Mouse (Mus musculus) layer of hippocampus, postnatal 14 days (tissue): Measurements from ENCODE around the gene Mdm4. TPM values are rescaled to one million over a fixed set of nuclear protein-coding genes. Genes with fewer than 3 reads are reported as not detected.

Experiments
- DNase-seq, 2 experiments: peaks; one replicate each; pipeline ENCODE4 v3.0.0; 2021 to 2022; ENCODE audit warnings: low spot score in 2 of 2, mixed read lengths in 1 of 2
- long read RNA-seq, 2 experiments: library from polyadenylated mRNA; stranded (forward); transcript quantifications; one replicate each; pipeline ENCODE4 v2.0.0; 2021
- total RNA-seq, 2 experiments: library from RNA; stranded (reverse); gene quantifications; 2 replicates each; pipeline ENCODE4 v1.2.3; 2021

Gene Mdm4
- 10 to 100 TPM; 91.6 to 94.7 TPM for total RNA-seq
- long read RNA-seq, experiment 1, partial matches to known transcripts = 1 of 10 reads
- long read RNA-seq, experiment 1, other reads (novel, unspliced or antisense) = 7 of 10 reads
- long read RNA-seq, experiment 2, full-length matches to known transcripts = 3 of 10 reads
- long read RNA-seq, experiment 2, partial matches to known transcripts = 2 of 10 reads
- long read RNA-seq, experiment 2, other reads (novel, unspliced or antisense) = 5 of 10 reads

DNA sequence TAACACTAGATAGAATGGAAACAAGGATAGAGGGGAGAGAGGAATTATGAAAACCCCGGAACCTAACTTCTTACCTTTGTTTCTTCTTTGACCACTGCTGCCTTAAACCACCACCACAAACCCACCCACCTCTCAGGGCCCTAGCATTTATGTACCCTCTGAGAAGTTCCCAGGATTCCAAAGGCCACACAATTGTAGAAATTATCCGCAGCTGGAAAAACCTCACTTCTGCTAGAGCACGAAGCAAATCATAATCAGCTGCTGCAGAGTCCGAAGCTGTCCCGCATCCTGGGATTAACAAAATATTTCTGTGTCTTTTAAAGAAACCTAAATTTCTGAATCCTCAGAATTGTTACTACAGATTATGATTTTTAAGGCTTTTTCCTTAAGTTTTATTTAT is at the start of gene Mdm4:
Gene Mdm4, minus strand, starts transcription at position 101 of the 400 bp plus-strand sequence.
- no peak for DNase-seq

DNA sequence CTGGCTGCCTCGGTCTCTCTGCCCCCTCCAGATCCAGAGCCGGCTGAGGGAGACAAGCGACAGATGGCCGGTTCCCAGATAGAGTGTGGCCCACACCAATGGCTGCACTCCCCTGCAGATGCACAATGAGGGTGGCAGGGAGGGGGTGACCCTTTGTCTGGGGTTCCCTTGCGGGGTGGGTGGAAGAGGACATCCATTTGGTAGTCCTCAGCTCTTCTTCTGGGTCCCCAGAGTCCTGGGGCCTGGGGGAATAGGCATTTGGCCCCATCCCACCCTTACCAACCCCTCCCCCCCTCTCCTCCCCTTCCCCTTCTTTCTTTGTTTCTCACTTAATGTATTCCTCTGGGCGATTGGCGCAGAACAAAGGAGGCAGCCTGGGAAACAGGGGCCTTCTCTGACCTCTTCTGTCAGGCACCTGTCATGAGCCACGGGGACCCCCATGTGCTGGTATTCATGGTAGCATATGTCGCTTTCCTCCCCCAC is 49.8 kb upstream of the Mdm4 start:
- DNase-seq = no peak

DNA sequence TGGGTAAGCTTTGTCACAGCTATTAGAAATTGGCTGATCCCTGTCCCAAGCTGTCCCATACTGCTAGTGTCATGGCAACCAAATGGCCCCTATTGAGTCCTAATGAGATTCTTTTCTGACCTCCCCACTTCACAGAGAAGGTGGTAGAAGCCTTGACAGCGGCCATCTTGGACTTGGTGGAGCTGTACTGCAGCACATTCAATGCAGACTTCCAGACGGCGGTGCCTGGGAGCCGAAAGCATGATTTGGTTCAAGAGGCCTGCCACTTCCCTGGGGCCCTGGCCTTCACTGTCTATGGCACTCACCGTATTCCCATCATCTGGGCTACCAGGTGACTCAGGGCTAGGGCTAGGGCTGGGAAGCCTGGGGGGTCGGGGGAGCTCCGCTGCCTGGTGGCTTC is 49.1 kb upstream of the Mdm4 start:
- no peak for DNase-seq

DNA sequence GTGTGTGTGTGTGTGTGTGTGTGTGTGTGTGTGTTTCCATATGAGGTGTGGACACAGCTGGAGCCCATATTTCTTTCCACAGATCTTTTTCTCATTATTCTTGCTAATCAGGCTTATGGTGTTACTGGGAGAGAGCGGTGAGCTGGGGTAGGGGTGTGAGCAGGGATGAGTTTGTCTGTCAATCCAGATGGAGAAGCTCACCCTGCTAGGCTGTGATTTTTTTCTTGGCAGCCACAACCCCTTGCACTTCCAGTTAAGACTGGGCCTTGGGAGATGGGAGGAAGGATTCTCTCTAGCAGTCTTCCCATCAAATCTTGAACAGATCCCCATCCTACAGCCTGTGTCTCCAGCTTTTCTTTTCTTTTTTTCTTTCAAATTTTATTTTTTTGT is 48.0 kb upstream of the Mdm4 start:
- peak in 1 of 2 experiments; percentile 39 for DNase-seq

DNA sequence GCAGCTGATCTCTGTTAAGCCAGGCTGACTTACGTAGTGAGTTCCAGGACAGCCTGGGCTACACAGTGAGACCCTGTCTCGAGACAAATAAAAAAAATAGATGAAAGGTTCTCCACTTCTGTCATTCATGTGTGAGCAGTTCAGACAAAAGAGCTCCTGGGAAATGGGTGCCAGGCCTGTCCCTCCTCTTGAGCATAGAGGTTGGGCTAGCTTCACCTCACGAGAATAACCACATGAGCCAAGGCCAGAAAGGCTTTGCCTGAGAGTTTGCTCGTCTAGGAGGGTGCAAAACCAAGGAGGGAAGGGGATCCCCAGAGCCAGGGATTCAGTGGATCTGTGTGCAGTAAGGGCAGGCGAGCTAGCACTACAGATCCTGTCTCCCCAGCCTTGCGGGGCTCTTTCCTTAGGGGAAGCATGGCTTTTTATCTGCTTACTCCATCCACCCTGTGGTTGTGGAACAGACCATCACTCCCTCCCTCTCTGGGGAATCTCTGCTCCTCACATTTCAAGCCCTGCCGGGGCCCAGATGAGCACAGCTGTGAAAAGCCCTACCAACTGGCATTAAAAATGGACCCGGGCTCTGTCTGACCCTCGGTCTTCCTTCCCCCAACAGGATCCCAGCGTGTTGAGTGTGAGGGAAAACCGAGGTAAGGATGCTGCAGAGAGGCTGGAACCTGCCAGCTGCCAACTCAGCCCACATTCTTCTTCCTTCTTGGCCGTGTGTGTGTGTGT is 47.4 kb upstream of the Mdm4 start:
- DNase-seq = no peak

DNA sequence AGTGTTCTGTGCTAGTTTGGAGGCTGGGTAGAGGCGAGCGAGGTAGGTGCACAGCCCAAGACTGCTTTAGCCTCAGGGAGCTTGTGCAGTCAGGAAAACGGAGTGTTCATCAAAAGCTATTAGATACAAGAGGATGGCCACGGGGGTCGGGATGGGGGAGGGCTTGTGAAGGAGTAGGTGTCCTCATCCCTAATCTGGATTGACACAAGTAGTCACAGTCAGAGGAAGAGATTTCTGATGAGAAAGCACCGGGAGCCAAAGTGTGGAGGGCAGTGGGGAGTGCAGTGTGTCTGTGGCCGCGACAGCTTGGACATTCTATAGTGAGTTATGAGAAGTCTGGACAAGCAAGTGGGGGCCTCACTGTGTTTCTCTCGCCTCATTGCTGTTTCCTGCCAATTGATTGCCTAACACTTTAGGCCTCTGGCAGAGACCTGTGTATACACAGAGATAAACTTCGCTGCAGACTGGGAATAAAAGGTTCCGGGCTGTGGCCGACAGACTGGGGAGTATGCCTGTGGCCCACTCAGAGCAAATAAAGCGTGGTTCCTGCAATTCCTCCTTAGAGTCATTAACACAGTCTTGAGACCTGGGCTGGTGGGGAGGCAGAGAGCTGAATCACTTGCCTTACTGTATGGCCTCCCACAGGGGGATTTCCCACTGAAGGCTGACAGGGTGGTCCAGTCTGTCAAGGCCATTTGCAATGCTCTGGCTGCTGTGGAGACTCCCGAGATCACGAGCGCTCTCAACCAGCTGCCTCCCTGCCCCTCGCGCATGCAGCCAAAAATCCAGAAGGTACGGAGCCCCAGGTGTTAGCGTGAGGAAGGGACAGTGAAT is 46.5 kb upstream of the Mdm4 start:
- no peak for DNase-seq

DNA sequence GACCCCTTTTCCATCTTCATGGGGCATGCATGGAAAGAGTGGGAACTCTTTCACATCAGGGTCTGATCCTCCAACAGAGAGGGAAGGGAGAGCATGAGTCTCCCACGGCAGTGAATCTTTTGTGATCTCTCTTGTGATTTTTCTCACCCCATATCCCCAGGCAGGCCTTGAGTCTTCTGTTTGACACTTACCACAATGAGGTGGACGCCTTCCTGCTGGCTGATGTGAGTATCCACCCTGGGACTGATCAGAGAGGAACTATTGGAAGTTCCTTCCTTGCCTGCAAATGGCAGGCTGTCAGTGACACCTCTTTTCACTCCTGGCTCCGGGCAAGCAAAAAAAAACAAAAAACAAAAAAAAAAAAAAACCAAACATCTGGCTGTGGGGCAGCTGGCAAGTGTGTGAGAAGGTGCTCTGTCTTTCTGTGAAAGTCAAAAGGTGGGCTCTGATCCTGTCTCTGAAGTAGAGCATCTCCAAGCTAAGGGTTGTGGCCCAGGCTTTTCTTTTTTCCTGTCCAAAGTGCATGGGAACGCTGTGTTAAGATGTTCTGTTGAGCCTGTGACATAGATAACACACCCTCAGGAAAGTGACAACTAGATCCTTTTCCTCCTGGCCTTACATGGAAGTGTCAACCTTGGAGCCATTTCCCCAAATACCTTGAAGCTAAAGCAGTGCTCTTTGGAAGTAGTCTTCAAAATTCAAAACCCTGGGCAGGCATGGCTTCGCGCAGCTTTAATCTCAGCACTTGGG is 45.5 kb upstream of the Mdm4 start:
- DNase-seq = no peak

DNA sequence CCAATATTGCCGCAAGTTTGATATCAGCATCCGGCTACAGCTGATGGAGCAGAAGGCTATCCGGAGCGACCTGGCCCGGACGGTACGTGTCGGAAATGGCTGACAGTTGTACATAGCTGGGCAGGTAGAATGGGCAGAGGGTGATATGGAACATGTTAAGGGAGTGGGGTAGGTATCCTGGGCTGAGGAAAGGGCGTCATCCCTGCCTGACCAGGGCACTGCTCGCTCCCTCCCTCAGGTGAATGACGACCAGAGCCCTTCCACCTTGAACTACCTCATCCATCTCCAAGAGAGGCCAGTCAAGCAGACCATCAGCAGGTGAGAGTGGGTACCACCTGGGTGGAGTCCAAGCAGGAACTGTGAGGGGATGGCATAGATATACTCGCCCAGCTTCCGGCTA is 44.2 kb upstream of the Mdm4 start:
- DNase-seq = no peak

DNA sequence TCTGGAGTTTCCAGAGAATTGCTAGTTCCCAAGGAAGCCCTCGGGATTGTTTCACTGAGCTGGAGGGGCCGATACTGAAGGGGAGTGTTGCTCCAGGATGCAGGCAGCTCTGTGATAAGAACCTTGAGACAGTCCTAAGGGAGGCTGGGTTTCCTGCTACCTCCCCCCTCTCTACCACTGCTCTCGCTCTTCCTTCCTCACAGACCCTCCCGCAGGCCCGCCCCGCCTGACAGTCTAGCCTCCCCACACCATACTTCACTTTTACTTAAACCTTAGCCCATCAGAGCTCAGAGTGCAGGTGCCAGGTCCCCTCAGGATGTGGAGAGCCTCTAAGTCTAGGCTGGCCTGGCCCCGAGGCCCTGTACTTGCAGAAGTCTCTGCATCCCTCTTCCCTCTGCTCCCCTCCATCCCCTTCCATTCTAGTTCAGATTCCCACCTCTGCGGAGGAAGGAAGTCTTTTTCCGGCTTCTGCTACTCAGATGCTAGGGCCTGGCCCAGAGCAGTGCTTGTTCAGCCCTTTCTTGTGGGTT is 43.0 kb upstream of the Mdm4 start:
- DNase-seq = no peak

DNA sequence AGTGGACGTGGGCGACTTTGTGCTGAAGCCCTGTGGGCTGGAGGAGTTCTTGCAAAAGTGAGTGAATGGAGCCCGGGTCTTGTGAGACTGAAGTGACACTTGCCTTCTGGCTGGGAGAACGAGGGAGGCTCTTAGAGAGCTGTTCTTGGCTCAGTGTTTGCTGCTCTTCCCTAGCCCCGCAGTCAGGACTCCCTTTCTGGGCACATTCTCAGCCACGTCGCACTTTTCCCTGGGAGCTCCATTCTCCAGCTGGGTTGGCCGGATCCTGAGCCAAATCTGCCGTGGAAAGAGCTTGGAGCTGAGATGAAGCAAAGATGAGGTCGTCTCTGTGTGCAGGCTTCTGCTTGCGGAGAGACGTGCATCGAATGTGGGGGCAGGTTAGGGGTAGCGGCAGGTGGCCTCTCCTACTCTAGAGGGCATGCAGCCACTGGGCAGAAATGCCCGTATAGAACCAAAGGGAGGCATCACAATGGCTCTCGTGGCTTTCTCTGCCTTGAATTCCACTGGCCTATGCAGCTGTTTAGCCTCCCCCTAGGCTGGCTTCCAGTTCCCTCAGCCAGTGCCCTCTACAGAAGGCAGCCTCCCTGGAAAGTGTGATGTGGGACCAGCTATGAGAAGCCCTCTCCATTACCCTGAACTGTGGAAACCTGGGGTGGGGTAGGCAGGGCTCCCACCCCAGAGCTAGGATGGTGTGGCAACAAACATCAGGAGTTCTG is 41.5 kb upstream of the Mdm4 start:
- DNase-seq = peak; percentile 48 to 49

DNA sequence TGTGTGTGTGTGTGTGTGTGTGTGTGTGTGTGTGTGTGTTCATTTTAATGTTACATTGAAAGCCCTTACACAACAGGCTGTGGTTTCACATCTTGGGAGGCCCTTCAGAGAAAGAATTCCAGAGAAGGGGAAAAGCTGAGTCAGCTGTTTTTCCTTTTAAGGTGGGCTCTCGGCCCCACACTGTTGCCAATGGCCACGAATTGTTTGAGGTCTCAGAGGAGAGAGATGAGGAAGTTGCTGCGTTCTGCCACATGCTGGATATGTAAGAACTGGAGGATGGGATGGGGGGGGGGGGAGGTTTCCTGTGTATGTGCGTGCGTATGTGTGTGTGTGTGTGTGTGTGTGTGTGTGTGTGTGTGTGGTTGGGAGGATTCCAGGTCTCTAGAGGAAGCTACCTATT is 39.8 kb upstream of the Mdm4 start:
- no peak for DNase-seq

DNA sequence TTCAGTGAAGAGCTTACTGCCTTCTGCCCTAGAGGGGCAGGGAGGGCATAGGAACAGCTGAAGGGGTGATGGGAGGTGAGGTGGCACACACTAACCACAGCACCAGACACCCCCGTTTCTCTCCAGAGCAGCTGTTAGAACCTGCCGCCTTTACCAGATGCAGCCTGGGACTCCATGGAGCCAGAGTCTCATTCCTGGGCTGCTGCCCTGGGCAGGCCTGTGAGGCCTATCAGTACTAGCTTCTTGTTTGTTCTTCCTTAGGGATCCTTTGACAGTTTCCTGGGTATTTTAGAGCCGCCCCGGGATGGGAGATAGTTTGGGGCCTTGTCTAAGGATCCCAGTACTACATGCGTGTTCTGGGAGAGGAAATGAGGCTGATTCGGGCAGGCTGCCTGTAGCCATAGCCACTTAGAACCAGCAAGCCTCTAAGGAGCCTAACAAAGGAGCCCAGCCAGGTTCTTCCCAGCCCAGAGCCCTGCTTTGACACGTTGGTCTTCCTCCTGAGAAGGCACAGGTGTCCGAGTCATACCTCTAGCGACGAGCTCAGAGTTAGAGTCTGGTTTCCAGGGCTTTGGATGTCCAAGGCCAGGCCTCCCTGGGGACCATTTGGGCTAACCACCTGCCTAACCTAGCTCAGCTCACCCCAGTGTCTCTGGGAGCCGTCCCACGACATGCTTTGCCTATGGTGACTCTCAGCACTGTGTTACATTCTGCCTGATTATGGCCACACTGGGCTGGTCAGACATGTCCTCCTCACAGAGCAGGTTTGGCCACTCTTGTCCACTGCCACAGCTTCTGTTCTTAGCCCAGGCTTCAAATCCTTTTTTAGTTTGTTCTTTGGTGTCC is 39.1 kb upstream of the Mdm4 start:
- no peak for DNase-seq

DNA sequence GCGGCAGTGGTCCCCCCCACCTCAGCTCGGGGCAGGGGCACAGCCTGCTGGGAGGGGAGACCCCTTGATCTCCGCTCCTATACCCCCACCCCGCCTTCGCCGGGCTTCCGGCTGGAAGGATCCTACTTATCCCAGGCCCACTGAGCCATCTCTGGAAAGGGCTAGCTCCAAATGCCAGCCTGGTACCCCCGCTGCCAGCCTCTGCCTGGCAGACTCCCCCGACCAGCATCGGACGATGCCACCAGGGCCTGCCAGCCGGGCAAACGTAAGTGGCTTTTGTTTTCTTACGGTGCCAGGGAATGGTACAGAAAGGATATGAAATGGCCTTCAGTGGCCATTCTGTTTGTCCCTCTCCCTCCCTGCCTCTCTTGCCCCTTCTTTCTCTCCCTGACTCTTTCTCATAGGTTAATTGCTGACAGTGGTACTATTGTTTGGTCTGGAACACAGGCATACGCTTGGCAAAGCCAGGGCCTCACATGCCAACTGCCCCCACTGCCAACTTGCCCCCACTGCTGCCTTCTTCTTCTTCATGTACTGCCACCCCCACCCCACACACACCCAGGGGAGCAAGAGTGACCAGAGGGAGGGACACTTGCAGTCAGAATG is 38.4 kb upstream of the Mdm4 start:
- DNase-seq = peak in 1 of 2 experiments; percentile 47

DNA sequence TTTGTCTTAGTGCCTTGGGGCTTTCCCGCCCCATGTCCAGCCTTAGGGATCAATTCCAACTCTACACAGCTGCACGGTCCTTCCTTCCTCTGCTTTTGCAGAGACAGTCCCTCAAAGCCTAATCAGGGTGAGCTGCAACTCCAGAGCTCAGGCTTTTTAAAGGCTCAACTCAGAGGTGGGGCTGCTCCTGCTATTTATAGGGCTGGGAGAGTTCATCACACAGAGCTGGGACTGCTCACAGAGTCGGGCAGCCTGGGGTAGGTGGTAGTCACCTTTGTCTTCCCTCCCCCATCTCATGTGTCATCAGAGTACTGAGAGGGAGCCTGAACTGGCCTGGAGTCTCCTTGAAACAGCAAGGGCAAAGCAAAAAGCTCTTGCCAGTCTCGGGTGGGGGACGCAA is 37.9 kb upstream of the Mdm4 start:
- DNase-seq = no peak

DNA sequence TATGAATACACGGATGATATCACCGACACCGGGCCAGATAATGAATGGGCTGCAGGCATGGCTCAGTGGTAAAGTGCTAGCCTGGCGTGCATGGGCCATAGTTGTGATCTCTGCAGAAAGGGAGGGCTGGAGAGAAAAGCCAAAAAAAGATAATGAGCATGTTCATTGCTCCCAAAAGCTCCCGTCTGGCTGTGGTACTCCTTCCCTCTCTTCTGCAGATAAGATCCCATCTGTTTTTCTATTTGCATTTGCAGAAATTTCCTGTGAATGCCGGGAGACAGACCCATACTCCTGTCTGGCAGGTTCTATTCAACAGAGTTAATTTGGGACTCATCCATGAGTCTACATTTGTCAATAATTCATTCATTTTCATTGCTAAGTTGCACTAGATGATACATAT is 32.8 kb upstream of the Mdm4 start:
- DNase-seq = peak in 1 of 2 experiments; percentile 77

DNA sequence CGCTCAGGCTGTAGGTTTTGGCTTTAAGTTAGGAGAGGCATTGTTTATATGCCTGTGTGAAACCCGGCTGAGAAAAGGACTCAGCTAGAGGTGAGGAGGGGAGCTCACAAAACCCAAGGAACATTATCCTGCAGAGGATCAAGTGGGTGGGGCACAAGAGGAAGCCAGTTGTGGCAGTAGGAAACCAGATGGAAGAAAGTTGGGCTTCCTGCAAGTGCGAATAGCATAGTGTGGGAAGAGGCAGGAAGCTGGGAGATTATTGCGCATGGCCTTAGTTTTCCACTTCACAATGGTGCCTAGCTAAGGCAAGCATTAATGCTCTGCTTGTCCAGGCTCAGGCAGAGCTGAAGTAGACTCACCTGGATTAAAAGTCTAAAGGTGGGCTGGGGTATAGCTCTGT is 30.3 kb upstream of the Mdm4 start:
- no peak for DNase-seq

DNA sequence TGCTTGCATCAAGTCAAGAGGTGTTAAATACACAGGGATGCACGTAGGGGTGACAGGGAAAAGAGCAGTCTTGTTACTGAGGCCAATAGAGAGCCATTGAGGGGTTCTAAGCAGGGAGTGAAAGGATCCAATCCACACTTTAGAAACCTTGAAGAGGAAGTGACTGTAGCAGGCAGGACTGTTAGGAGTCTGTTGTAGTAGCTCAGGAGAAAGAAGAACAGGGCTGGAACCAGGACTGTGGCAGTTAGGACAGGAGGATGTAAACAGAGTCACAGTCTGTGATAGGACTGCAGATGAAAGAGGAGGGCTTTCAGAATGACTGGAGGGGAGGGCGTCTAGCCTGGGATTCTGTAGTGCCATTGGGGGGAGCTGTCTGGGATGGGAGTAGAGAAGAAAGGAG is 29.2 kb upstream of the Mdm4 start:
- no peak for DNase-seq

DNA sequence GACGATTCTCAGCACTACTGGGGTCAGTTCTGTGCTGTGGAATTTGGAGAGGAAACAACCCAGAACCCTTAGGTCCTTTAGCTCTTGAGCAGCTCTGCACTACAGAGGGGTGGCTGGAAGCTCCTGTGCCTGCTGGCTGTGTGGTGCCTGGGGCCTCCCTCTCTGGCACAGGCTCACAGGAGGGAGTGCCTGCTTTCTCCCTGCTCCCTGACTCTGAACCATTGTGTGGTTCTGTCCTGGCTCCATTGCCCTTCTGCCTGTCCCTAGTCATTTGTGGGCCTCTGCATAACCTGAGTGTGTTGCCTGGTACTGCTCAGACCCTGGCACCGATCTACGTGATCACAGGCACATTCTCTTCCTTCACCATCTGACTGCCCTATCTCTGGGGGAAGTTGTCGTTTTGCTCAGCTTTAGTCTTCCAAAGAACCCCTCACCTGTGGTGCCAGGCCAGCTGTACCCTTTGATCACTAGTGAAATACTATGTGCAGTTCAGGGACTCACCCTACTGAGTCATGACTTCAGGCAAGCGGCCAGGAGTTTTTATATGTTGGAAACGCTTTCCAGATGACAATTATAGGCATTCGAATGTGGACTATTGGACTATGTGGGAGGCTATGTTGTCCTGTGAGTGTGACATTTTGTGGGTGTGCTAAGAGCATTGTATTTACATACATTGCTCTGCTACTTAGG is 27.1 kb upstream of the Mdm4 start:
- DNase-seq = no peak
